Mouse (Mus musculus) right cerebral cortex, postnatal 36 days (tissue): ENCODE data around the gene Kcnj11.

Source experiments
- DNase-seq, 2 experiments: peaks; one replicate each; pipeline ENCODE4 v3.0.0; 2022; ENCODE audit warnings: low spot score in 2 of 2, mixed read lengths in 1 of 2

The Kcnj11 gene

GRCm38 (mm10) chr7:46049981-46050380 is 50.6 kb downstream of the Kcnj11 start:
- no peak for DNase-seq

GRCm38 (mm10) chr7:46047873-46048562 is 52.5 kb downstream of the Kcnj11 start:
- DNase-seq = no peak

GRCm38 (mm10) chr7:46045882-46046281 is 54.7 kb downstream of the Kcnj11 start:
- DNase-seq = no peak

- DNase-seq = no peak
Measured at GRCm38 (mm10) chr7:46044106-46044505, 56.5 kb downstream of the Kcnj11 start.
